Comparison of ENCODE assay signal across 13 mouse cellular contexts in the genomic region with DNA sequence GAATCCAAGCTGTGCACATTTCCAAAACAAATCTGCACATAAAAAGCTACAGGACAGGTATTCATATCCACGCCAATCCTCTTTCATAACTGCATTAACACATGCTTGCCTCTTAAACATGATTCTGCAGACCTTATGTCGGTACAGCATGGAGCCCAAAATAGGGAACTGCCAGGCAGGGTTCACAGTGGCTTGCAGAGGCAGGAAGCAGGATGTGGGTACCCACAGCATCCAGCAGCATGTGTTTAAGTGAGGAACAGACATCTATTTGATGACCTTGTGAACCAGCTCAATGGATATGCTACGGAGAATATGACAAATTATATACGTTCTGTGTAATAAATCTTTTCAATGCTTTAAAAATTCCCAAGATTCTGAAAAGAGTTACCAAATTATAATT.
DNase-seq lines count a peak whose midpoint lies in the region; ATAC-seq and TF ChIP-seq lines count a peak whose summit lies in the region.
"Had no signal": no experiment of that assay in that cellular context is flagged by ENCODE, and none has a peak within 500 bp of the region (broad histone marks: within the 10 kb centered on the region; RNA-seq: fewer than 3 reads in every experiment).

No protein-coding gene starts in this region.

- no peaks in the 10 kb centered on the region for H3K4me1 ChIP-seq in heart, embryonic 16.5 days (ENCODE audit: control insufficient read depth, insufficient read depth, low read length)
- no peaks in the 10 kb centered on the region for H3K4me1 ChIP-seq in forebrain, embryonic 11.5 days (replicated peaks; ENCODE audit: control insufficient read depth, insufficient read depth, low read length)
- no peaks in the 10 kb centered on the region for H3K4me1 ChIP-seq in forebrain, embryonic 14.5 days (ENCODE audit: control insufficient read depth, insufficient read depth, low read length)
- H3K4me1 ChIP-seq: forebrain, embryonic 13.5 days; limb, embryonic 15.5 days had no signal

- H3K4me3 ChIP-seq in heart, embryonic 16.5 days (ENCODE audit: low read length): no peak overlapping the region
- no peak overlapping the region for H3K4me3 ChIP-seq in forebrain, embryonic 11.5 days (ENCODE audit: low read depth, low read length)
- H3K4me3 ChIP-seq in layer of hippocampus, adult 2 months: no peak overlapping the region
- no peak overlapping the region for H3K4me3 ChIP-seq in forebrain, embryonic 14.5 days (ENCODE audit: low read depth, low read length)
- H3K4me3 ChIP-seq: forebrain, embryonic 13.5 days; limb, embryonic 15.5 days had no signal

- peak; percentile 45; the same call in 1 of the 2 replicates for ATAC-seq in heart, embryonic 16.5 days (replicated peaks; ENCODE audit: extremely low read depth, insufficient read depth, low FRiP score)
- ATAC-seq in common myeloid progenitor, adult 5-6 weeks (replicated peaks; ENCODE audit: low read depth, poor library complexity, severe bottlenecking): peak; percentile 99
- ATAC-seq in forebrain, embryonic 11.5 days (replicated peaks; ENCODE audit: low FRiP score): no peak
- ATAC-seq in forebrain, embryonic 14.5 days: no peak
- ATAC-seq: forebrain, embryonic 13.5 days had no signal

- H3K9me3 ChIP-seq in heart, embryonic 16.5 days (replicated peaks; ENCODE audit: control insufficient read depth, low read length): no peaks in the 10 kb centered on the region
- H3K9me3 ChIP-seq in forebrain, embryonic 11.5 days (ENCODE audit: control insufficient read depth, low read length): no peaks in the 10 kb centered on the region
- H3K9me3 ChIP-seq in forebrain, embryonic 14.5 days (replicated peaks; ENCODE audit: control insufficient read depth, low read length): no peaks in the 10 kb centered on the region
- H3K9me3 ChIP-seq: forebrain, embryonic 13.5 days; limb, embryonic 15.5 days had no signal

- no peak overlapping the region for H3K27ac ChIP-seq in heart, embryonic 16.5 days (ENCODE audit: low read length)
- no peak overlapping the region for H3K27ac ChIP-seq in forebrain, embryonic 11.5 days (ENCODE audit: low read depth, low read length)
- no peak overlapping the region for H3K27ac ChIP-seq in layer of hippocampus, adult 2 months
- H3K27ac ChIP-seq in forebrain, embryonic 14.5 days (ENCODE audit: low read depth, low read length): no peak overlapping the region
- H3K27ac ChIP-seq: forebrain, embryonic 13.5 days; limb, embryonic 15.5 days had no signal

- TF ChIP-seq CTCF in layer of hippocampus, adult 2 months (conservative IDR thresholded peaks at IDR 0.05): no peak

- no peaks in the 10 kb centered on the region for H3K36me3 ChIP-seq in heart, embryonic 16.5 days (ENCODE audit: control insufficient read depth, insufficient read depth)
- H3K36me3 ChIP-seq in forebrain, embryonic 11.5 days (ENCODE audit: control insufficient read depth, insufficient read depth, low read length): no peaks in the 10 kb centered on the region
- H3K36me3 ChIP-seq in forebrain, embryonic 14.5 days (ENCODE audit: control insufficient read depth, insufficient read depth, low read length): no peaks in the 10 kb centered on the region
- H3K36me3 ChIP-seq: limb, embryonic 15.5 days had no signal

- no peak for DNase-seq in heart, postnatal 4 days
- DNase-seq in monocyte, adult 2 months (ENCODE audit: low read depth in 1 of 2, low spot score in 2 of 2): peak; percentile 45 to 54
- DNase-seq in thymus, postnatal 10 days (ENCODE audit: low spot score in 2 of 2): peak; percentile 75 to 77
- DNase-seq in forebrain, embryonic 11.5 days (ENCODE audit: low spot score): no peak
- DNase-seq in layer of hippocampus, adult 2 months (ENCODE audit: low spot score in 2 of 2): no peak
- no peak for DNase-seq in forebrain, embryonic 14.5 days (ENCODE audit: low spot score)
- DNase-seq: kidney, adult 11 months; right cerebral cortex, postnatal 4 days had no signal

- WGBS in heart, embryonic 16.5 days: 72% methylated on average over 4 of the region's 4 CpGs
- 90% methylated on average over 4 of the region's 4 CpGs for WGBS in forebrain, embryonic 11.5 days
- WGBS in forebrain, embryonic 14.5 days: 91% methylated on average over 4 of the region's 4 CpGs

- no peak overlapping the region for H3K9ac ChIP-seq in heart, embryonic 16.5 days (ENCODE audit: low read length)
- H3K9ac ChIP-seq in forebrain, embryonic 11.5 days (ENCODE audit: low read length): no peak overlapping the region
- no peak overlapping the region for H3K9ac ChIP-seq in forebrain, embryonic 14.5 days (ENCODE audit: low read length)
- H3K9ac ChIP-seq: forebrain, embryonic 13.5 days; limb, embryonic 15.5 days had no signal

- no peaks in the 10 kb centered on the region for H3K27me3 ChIP-seq in heart, embryonic 16.5 days (ENCODE audit: control insufficient read depth, insufficient read depth, low read length)
- H3K27me3 ChIP-seq in forebrain, embryonic 11.5 days (ENCODE audit: control insufficient read depth, insufficient read depth, low read length): no peaks in the 10 kb centered on the region
- no peaks in the 10 kb centered on the region for H3K27me3 ChIP-seq in forebrain, embryonic 14.5 days (replicated peaks; ENCODE audit: control insufficient read depth, insufficient read depth, low read length)
- H3K27me3 ChIP-seq: CH12.LX; forebrain, embryonic 13.5 days; limb, embryonic 15.5 days had no signal

- H3K4me2 ChIP-seq in heart, embryonic 16.5 days (ENCODE audit: low read depth, low read length): no peak overlapping the region
- no peak overlapping the region for H3K4me2 ChIP-seq in forebrain, embryonic 11.5 days (ENCODE audit: low read depth, low read length, severe bottlenecking)
- no peak overlapping the region for H3K4me2 ChIP-seq in forebrain, embryonic 14.5 days (ENCODE audit: low read length)
- H3K4me2 ChIP-seq: forebrain, embryonic 13.5 days; limb, embryonic 15.5 days had no signal

Comparison
In these comparisons a context has a peak if more than half of its experiments do, and no peak if none do; other contexts are left out.
1. ATAC-seq: peak in heart, embryonic 16.5 days (single experiment) and common myeloid progenitor, adult 5-6 weeks (single experiment); none in forebrain, embryonic 11.5 days (single experiment) and forebrain, embryonic 14.5 days (single experiment).
2. DNase-seq: peak in monocyte, adult 2 months (2 of 2) and thymus, postnatal 10 days (2 of 2); none in heart, postnatal 4 days (single experiment), forebrain, embryonic 11.5 days (single experiment), layer of hippocampus, adult 2 months (0 of 2) and forebrain, embryonic 14.5 days (single experiment).